Mouse (Mus musculus): ENCODE measurements around the gene Appl1.

- TF ChIP-seq CTCF (conservative IDR thresholded peaks at IDR 0.05; ENCODE audit: low read length) (no peak), POU5F1 (IDR thresholded peaks at IDR 0.05; ENCODE audit: borderline replicate concordance, low read length) (no peak), NANOG (IDR thresholded peaks at IDR 0.05; ENCODE audit: borderline replicate concordance, low read length) (no peak)
Observed at GRCm38 (mm10) chr14:26935558-26935957, 35.5 kb downstream of the Appl1 start.

All from E14TG2a.4 (cell line).